Mouse (Mus musculus) megakaryocyte, embryonic 14.5 days (primary cell): ENCODE measurements around the gene Rsu1.

Experiments
- FLI1 ChIP-seq: IDR thresholded peaks from 2 replicates; pipeline ENCODE4 v1.6.1; 2012; ENCODE audit warnings: low read length, inconsistent platforms, mixed read lengths
- GATA1 ChIP-seq: IDR thresholded peaks from 3 replicates; pipeline ENCODE4 v1.6.1; 2012; ENCODE audit warnings: mixed read lengths, low read length, inconsistent platforms, borderline replicate concordance

DNA sequence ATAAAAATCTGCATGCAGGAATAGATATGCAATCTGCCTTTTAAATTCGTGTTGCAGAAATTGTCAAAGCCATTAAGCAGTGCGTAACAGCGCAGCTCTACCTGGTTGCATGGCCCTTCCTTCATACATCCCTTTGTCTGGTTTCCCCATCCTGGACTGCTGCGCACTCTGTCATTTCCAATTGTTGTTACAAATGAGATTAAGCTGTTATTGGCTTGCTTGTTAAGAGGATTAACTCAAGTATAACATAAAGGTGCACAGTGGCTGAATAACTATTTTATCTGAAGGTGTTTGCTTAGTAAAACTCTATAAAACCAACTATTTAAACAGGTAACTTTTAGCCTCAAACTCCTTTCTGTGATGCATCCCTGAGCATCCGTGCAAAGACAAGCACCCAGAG, 150.8 kb downstream of the Rsu1 start:
- no peak for TF ChIP-seq GATA1
- TF ChIP-seq FLI1 = no peak
